Mouse (Mus musculus): ENCODE results near the gene Zfp612.
"Not testable (repeated sequence)": the region's sequence is repeated elsewhere in the genome, so short reads cannot be mapped to it uniquely, and the experiment has no call there.

Gene Zfp612

DNA sequence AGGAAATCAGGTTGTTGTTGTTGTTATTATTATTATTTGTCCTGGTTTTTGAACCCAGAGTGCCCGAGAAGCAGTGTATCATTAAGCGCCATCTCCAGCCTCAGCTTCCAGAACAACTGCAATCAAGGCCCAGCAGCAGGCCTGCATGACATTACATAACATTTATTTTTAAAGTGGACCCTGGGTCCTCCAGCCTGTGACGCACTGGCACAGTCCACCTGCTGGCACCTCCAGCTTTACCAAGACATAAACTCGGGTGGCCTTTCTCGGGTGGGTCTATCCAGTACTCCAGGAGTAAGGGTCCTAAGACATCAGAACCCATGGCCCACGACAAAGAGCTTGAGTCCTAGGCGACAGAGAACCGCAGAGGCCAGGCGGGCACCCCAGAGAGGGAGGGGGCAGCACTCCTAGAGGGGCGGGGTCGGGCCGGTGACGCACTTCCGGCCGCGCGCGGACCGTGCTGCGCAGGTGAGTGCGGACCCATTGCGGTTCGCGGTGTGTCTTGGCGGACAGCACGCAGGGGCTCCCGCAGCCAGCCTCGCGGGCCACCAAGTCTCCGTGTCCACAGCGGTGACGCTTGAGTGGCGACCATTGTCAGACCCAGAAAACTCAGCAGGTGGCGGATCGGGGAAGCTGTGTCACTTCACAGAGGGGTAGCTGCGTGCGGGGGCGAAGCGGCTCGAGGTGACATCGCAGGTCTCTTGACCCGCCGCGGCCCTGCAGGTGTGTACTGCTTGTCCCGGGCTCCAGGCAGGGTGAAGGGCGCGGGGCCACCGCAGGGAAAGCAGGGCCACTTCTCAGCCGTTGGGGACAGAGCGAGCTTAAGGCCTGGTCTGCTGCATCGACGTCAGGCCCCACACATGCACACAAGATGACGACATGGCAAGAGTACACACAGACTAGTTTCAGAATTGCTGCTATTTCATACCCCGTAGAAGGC, at the start of gene Zfp612:
Gene Zfp612, plus strand, starts transcription at position 465 of the 940 bp plus-strand sequence.
- peak; percentile 47 for DNase-seq (ENCODE audit: low read depth, low spot score)

DNA sequence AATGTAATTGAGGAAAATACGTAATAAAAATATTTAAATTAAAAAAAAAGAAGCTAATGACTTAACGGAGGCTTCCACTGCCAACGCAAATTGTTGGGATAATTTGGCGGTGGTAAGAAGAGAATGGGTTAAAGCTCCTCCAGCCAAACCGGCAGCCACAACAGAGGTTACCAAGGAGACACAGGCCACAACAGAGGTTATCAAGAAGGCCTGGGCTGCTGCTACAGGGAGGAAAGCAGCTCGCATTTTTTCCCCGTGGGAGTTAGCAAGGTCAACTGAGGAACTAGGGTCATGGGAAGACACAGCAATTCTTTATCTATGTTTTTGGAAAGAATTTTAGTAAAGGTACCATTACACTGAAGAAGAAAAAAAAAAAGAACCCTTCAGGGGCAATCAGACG, 45.8 kb upstream of the Zfp612 start:
- not testable (repeated sequence) for DNase-seq (ENCODE audit: low read depth, low spot score)

DNA sequence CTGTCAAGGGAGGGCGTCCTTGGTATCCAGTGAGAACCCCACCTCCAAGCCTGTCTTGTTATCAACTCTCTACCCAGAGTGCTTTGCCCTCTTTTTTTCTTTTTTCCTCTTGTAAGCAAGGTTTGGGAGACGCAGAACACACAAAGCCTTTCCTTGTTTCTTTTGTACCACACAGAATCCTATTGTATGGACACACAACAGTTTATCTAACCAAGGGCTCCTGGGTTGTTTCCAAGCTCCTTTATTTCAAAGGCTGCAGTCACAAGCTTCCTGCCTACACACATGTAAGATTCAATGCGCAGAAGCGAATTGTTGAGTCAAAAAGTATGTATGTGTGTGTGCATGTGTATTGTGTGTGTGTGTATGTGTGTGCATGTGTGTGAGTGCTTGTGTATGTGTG, 45.2 kb upstream of the Zfp612 start:
- DNase-seq (ENCODE audit: low read depth, low spot score) = no peak

DNA sequence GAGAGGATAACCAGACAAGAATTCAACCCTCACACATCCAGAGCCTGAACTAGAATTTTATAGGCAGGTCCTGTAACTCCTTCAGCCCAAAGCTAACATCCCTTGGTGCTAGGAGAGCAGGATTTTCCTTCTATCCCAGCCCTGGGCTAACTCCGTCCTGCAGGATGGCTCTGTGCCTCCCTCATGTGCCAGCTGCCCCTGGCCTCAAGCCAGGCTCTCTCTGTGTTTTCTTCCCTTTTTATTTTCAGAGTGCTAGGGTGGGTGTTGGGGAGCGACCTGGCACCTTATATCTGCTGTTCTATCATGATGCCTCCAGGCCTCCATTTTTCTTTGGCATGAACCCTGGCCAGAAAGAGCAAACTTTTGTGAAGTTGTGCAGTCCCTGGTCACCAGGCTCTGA, 43.4 kb upstream of the Zfp612 start:
- no peak for DNase-seq (ENCODE audit: low read depth, low spot score)

DNA sequence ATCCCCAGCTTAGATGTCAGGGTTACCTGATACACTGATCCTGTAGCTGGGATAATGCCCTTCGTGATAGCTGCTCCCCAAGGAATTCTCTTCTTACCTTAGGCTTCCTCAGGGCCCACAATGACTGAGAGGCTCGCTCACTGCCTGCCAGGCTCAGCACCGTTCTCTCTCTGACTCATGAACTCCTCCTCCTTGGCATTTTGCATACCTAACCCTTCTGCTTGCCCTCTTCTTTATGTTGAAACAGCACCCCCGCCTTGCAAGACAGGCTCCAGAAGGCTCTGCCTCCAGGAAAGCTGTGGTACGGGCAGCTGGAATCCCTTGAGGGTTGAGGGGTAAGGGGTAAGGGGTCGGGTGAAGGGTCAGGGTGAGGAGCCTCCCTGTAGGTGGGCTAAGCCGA, 40.3 kb upstream of the Zfp612 start:
- DNase-seq (ENCODE audit: low read depth, low spot score) = no peak

DNA sequence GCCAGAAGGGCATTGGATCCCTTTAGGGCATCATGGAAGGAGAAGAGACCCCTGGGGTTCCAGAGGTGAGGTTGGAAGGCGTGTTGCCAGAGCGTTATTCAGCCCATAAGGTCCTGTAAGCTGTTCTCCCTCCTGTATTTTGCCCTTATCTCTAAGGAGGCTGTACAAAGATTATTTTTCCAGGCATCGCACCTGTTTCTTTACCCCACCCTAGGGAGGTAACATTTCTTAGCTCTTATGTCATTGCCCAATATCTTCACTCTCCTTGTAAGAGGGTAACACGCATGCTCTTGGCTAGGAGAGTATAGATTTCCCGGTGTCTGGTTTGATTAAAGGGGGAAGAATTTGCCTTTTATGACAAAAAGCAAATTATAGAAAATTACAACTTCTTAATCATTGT, 39.9 kb upstream of the Zfp612 start, which contains the start of gene Chst4:
Gene Chst4, minus strand, starts transcription at position 82 of the 400 bp plus-strand sequence.
- DNase-seq (ENCODE audit: low read depth, low spot score) = no peak

DNA sequence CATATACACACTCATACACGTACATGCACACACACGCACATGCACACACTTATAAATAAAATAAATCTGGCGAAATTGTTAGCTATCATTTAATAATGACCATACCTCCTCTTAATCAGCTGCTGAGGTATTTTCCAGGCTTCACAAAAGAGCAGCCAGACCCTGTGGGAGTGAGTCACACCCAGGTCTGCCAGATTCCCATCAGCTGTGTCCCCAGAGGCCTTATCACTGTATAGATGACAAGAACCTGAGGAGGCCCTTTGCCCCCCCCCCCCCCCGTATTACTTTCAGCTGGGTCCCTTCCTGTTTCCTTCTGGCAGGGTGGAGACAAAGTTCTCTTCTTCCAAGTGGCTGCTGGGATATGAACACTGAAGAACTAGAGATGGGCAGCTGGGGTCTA, 39.0 kb upstream of the Zfp612 start:
- DNase-seq (ENCODE audit: low read depth, low spot score) = no peak

DNA sequence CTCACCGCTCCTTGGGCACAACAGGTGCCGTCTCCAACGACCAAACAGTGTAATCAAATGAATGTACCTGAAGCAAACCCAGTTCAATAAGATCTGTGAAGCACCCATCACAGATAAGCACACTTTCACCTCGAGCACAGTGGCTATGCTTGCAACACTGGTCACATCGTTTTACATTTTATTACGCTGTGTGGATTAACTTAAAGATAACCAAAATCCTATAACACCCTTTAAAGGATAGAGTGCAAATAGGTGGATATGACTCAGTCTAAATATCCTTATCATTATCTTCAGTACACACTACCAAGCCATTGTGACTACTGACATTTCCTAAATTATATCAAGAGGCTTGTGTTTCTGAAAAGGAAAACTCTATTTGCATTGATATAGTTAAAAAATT, 28.3 kb upstream of the Zfp612 start:
- no peak for DNase-seq (ENCODE audit: low read depth, low spot score)

DNA sequence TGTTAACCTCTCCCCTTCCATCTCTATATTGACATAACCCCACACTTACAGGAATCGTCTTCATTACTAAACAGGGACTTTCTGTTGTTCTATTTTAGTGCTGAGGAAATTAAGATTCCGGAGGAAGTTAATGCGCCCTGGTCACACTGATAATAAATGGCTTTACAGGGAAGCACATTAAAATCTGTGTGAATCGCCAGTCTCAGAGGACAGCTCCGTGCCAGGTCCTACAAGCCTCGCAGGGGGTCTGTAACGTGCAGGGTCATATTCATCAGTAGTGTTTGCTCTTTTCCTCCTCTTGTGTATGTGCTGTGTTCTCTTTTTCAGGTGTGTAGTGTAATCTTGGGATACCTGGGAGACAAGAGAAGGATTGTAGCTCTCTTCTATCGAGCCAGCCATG, 21.3 kb upstream of the Zfp612 start:
- DNase-seq (ENCODE audit: low read depth, low spot score) = no peak

DNA sequence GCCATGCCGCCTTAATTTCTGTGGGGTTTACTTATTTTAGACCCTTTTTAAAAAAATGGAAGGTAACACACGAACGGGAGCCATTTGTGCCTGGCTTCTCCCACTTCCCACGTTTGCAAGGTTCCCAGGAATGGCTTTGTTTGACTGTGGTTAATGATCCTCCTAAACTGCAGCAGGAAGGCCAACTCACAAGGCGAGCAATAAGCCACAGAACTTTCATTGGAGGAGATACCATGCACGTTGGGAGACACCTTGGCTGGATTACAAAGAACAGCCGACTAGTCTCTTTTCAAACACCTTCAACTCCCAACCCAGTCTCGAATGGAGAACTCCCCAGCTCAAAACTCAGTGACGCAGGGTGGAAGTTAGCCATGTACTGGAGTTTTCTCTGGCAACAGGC, 15.4 kb upstream of the Zfp612 start:
- no peak for DNase-seq (ENCODE audit: low read depth, low spot score)

DNA sequence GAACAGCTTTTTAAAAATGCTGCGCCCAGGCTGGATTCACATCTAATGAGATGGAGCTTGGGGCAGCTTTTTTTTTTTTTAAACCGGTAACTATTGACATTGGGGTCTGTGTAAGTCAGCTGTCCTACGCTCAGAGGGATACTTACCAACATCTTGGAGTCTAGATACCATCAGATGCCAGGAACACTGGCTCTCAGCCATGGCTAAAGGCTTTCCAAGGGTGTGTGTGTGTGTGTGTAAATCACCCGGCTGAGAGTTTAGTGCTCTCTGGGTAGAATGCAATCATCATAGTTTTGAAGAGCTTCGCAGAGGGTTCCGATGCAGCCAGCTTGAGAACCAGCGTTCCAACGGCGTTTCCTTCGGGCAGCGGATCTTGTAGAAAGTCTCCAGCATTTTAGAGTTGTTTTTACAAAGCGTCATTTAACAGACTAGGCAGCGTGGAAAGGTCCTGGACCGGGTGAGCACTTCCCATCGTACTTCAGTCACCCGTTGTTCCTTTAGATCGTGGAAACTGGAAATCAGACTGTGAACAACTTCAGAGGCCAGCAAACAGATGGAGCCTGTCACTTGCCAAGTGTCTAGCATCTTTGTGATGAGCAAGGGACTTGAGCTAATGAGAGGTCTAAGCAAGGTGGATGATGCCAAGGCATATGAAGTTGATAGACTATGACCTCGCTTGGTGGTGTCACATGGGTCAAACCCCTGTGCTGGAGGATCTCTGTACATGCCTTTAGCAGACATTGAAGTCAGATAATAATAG, 14.8 kb upstream of the Zfp612 start:
- no peak for DNase-seq (ENCODE audit: low read depth, low spot score)

DNA sequence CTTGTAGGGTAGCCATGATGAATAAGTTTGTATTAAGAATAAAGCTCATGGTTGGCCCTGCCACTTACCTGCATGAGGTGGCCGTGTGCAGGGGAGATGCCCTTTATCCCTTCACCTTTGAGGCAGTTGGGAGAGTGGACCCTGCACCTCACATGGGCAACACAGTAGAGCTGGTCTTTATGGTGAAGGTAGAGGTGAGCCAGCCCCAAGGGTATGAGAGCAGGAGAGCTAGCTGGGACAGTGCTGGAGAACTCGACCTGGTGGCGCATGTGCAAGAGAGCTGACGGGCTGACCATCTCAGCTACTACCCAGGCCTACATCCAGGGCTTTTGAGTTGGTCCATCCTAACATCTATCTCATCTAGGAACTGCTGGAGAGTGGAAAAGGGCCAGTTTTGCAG, 13.9 kb upstream of the Zfp612 start:
- DNase-seq (ENCODE audit: low read depth, low spot score) = no peak

DNA sequence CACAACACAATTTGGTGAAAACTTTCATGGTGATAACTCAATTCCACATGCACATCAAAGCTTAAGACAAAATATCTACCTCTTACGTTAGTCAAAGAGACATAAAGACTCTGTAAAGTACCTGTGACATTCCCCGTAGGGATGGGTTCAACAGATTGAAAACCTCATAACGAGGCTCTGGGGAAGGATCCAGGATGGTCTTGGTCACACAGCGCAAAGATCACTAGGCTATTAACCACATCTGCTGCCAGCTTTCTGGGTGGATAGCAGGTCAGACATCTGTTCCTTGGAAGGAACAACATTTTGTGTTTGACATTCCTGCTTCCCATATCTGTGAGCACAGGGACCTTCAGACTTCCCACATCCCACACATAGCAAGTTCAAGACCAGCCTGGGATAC, 9.8 kb upstream of the Zfp612 start:
- DNase-seq (ENCODE audit: low read depth, low spot score) = no peak

DNA sequence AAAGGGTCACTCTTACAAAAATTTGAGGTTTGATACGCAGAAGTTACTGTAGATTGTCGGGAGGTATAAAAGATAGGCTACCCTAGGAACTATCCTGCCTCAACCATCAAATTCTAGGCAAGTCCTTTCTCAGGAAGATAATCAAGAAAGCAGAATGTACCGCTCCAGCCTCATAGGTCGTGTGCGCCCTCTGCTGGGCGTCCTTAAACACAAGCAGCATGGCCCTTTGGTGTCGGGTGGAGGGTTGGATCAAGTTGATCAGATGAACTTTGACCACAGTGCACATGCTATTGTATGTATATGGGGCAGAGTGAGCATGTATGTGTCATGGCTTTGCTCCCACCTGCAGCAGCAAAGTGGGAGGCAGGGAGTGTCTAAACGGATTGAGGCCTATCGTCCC, 7.9 kb upstream of the Zfp612 start:
- no peak for DNase-seq (ENCODE audit: low read depth, low spot score)

DNA sequence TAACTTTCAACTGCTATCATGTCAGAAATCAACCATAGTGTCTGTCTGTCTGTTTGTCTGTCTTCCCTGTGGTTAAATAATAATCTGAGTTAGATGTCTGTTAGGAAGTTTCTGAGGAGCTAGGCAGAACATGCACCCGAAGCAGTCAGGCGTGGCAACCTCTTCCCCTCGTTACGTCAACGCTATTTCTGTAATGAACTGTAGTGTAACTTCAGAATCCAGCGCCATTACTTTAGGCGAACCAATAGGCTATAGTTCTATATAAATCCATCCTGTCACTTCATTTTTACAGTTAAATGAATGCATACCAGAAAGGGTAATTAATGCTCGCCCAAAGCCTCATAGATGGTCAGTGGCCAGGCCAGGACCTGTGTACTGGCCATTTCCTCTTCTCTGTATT, 5.0 kb upstream of the Zfp612 start:
- no peak for DNase-seq (ENCODE audit: low read depth, low spot score)

DNA sequence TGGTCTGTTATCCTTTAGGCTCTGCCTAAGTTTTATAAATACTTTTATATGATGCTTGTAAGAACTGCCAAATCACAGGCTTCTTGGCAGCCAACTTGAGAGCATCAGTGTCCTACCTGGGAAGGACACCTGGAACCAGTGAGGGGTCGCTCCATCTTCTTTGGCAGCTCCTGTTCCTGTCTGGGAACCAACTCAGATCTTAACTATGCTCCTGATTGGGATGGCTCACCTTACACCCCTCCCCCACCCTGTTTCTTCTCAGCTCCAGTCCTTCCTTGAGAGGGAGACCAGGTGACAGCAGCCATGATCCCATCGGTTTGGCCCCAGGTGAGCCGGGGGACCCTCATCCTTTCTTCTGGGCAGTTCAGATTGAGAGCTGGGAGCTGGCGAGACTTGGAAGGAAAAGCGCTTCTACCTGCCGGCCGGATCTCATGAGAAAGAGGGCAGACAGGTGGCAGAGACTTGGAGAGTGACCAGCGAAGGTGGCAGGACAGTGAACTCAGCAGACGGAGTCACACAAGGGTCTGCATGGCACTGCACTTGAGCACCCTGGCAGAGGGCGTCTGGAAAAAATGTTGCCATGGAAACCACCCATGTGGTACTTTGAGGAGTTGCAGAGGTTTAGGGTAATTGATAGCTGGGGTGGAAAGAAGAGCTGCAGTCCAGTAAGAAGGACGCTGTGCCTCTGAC, 3.0 kb downstream of the Zfp612 start:
- DNase-seq (ENCODE audit: low read depth, low spot score) = no peak

DNA sequence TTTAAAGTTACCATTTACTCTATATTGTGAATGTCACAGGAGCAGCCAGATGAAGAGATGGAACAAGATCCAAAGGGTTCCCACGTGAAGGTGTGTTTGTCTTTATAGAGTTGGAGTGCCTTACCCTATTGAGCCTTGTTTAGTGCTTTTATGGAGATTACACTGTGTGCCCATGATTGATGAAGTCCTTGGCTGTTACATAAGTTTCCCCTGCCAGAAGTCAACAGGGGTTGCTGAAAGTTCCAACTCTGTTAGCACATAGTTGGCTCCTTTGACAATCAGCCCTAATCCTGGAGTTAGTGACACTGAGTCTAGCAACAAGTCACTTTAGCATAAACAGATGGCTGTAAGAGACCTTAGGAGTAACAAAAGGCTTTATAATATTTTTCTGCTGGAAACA, 12.3 kb downstream of the Zfp612 start:
- DNase-seq (ENCODE audit: low read depth, low spot score) = no peak

DNA sequence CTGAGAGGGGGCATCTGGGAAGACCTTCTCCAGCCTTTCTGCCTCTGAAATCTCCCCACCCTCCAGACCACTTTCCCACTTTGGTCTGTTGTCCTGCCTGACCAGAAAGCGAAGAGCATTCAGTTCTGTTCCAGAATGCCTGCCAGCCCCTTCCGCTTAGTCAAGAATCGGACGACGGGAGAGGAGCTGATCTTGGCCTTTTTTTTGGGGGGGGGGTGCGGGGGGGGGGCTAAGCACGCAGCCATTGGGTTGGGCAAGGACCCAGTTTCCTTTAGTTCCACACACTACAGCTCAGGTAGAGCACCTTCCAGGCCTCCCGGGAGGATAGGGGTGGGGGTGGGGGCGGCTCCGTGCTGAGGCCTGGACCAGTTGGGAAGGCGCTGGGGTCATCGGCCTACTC, 21.4 kb downstream of the Zfp612 start, which contains the start of gene Gm21964:
Gene Gm21964, plus strand, starts transcription at position 301 of the 400 bp plus-strand sequence.
- no peak for DNase-seq (ENCODE audit: low read depth, low spot score)

DNA sequence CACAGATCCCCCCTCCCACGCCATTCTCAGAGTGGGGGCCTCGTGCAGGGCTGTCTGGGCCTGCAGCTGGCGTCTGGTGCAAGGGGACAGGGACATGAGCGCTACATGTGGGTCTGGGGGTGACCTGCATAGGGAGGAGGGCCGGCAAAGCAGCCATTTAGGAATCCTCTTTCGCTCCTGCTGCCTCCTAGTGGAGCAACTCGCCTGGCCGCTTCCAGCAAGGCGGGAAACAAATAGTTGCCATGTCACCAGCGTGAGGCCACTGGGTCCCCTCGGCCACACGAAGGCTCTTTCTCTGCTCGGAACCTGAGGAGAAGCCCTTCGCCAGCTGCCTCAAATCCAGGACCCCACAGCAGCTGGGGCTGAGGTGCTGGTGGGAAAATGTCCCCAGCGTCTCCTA, 22.1 kb downstream of the Zfp612 start:
- DNase-seq (ENCODE audit: low read depth, low spot score) = no peak

DNA sequence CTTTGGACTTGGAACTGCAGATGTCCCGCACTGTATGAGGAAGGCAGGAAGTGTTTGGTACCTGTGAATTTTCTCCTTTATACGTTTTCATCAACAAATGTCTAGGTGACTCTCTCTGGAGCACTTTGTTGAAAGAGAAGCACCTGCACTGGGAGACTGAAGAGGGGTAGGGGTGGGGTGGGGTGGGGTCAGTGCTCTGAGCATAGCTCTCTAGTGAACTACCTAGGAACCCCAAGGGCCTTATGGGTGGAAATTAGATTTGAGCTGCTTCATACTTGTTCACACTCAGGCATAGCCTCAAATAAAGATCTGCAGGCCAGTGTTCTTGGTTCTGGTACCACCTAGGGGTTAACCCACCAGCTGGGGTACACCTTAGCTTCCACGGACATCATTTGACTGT, 23.1 kb downstream of the Zfp612 start, which contains the start of gene Gm17720:
Gene Gm17720, minus strand, starts transcription at position 101 of the 400 bp plus-strand sequence.
- DNase-seq (ENCODE audit: low read depth, low spot score) = no peak

DNA sequence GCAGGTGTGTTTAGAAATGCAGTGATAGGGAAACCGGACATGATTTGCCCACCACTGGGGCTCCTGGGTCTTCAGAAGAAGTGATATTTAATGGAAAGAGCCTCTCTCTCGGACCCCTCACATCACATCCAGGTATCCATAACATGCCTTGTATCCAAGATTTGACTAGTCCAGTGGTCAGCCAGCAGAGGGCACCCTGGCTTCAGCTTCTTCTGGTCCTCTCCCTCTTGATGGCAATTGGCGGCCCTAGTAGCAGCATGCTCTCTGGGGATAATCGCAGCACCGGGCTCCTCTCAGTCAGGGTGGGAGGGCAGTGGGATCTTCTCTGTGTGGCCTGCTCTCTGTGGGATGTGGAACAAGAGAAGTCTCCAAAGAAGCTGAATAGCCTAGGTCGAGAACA, 40.2 kb downstream of the Zfp612 start:
- no peak for DNase-seq (ENCODE audit: low read depth, low spot score)

DNA sequence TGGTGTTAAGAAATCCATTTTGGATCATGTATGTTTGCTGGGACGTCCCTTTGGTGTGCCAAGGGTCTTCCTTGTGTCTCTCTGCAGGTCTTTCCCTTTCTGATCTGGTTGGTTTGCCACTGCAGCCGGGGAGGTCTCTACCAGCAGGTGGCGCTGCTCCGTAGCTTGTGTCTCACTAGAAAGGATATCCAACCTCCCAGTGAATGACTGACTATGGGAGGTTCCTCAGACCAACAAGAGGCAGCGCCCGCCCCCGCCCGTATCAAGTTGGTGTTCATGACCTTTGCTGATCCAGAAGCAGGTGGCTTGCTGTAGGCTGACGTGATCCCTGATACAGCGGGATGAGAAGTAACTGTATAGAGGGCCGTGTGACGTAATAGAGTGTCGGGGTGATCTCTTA, 51.0 kb downstream of the Zfp612 start:
- peak; percentile 32 for DNase-seq (ENCODE audit: low read depth, low spot score)
